Mouse (Mus musculus) megakaryocyte, adult 5-6 weeks (primary cell): Measurements from ENCODE around the gene Txn1. TPM values are rescaled to one million over a fixed set of nuclear protein-coding genes. Genes with fewer than 3 reads are reported as not detected.

Experiments
- ATAC-seq: 2 replicates; pipeline ENCODE4 v1.8.0; 2016; ENCODE audit warnings: mild to moderate bottlenecking, inconsistent platforms; ENCODE audit not compliant: poor library complexity, severe bottlenecking
- total RNA-seq, 2 experiments: library from RNA; stranded (forward) in 1 of 2; stranded (reverse) in 1 of 2; fragments of 153-499, 151-499 nt in 1 of 2; fragments of 221-1000, 200-1000 nt in 1 of 2; gene quantifications; 2 replicates each; pipeline versions ENCODE4 v1.2.3 to v1.2.4; 2015 to 2017

Gene Txn1
- total RNA-seq, 2 experiments from 2014 or later, result 195 to 434 TPM

DNA sequence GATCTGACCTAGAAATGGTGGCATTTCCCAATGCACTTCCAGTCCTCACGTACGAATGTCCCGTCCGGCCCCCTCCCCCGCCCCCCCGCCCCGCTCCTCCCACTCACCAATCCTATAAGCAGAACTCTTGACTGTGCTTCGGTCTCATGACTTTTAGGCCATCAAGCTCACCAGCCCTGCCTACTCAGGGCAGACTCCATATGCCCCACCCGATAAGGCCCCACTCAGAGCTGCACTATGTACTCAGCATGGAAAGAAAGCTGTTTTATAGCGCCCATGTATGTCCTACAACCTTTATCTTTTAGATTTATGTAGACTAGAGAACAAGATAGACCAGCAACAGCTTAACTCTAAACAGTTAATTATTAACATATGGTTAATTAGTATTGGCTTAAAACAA is 9.2 kb downstream of the Txn1 start:
- no peak for ATAC-seq

DNA sequence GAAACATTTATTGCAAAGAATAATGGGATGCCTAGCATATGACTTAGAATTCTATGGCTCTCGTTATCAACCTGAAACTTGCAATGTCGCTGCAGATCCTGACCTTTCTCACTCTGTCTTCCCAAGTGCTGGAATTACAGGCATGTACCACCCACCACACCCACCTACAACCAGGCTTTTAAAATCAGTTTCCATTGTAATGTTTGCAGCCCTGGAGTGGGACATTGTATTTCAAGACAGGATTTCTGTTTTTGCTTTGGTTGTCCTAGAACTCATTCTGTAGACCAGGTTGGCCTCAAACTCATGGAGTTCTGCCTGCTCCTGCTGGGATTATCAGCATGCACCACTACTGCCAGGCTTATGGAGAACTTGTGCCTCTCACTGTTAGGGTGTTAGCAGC is 13.3 kb downstream of the Txn1 start:
- no peak for ATAC-seq

DNA sequence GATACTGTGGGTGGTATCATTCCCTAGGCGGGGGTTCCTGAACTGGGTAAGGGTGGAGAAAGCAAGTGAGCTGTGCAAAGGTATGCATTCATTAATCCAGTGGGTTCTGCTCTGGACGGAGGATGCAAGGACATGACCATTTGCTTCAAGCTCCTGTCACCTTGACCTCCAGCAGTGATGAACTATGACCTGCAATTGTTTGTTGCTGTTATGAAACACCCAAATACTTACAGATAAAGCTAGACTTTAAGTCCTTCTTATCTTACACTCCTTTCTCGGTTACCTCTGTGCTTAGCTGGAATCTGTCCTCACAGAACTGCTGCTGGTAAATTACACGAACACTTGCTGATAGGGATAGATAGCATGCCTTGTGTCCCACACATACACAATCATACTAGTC is 15.6 kb downstream of the Txn1 start:
- ATAC-seq, result no peak

DNA sequence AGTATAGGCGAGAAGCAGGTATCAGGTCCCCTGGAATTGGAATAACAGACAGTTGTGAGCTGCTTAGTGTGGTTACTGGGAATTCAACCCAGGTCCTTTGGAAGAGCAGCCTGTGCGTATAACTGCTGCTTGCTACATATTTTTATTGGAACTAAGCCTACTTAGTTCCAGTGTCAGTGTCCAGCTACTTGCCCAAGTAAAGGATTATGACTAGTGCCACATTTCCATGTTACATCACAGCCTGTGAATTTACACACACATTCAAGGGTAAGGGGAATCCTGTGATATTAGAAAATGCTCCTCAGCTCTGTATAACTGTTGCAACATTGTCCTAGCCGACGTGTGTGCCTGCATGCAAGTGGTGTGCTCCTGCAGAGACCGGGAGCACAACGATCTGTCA is 18.9 kb downstream of the Txn1 start:
- no peak for ATAC-seq

DNA sequence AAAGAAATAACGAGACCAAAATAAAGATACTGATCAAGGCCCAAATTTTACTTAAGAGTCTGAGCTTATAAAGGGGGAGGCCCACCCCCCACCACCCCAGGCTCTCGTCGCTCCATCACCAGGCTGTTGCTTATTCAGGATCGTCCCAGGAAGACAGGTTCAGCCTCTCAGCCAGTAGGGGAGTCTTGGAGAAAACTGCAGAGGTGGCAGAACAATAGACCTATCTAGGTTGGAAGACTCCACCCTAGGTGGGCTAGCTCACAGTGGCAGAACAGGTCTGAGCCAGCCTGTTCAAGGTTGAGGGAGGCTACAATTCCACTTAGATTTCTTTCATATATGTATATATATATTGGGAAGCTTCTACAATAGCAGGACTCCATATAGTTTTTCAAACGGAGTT is 22.0 kb downstream of the Txn1 start:
- ATAC-seq, result no peak

DNA sequence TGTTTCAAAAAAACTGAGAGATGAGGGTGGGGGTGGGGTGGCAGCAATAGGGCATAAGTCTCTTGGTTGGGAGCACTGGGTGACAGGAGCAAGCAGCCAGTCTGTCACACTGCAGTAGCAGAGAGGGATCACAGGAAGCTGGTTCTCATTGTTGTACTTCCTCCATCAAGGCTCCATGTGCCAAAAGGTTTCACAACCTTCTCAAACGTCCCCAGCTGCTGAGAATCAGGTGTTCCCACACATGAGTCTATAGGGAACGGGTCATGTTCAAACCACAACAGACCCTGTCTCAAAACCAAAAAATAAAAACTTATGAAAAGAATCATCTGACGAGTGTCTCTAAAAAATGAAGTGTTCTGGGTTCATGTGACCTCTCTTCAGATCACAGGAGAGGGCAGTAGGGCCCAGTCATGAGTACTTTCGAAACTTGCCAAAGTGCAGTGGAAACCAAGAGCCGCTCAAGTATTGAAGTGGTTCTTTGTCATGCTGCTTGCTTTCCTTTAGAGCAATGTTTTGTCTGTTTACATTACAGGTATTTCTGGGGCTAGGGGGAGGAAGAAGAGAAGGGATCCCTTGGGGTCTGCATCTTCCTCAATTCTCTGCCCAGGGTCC is 25.5 kb downstream of the Txn1 start:
- ATAC-seq, result peak; percentile 79

DNA sequence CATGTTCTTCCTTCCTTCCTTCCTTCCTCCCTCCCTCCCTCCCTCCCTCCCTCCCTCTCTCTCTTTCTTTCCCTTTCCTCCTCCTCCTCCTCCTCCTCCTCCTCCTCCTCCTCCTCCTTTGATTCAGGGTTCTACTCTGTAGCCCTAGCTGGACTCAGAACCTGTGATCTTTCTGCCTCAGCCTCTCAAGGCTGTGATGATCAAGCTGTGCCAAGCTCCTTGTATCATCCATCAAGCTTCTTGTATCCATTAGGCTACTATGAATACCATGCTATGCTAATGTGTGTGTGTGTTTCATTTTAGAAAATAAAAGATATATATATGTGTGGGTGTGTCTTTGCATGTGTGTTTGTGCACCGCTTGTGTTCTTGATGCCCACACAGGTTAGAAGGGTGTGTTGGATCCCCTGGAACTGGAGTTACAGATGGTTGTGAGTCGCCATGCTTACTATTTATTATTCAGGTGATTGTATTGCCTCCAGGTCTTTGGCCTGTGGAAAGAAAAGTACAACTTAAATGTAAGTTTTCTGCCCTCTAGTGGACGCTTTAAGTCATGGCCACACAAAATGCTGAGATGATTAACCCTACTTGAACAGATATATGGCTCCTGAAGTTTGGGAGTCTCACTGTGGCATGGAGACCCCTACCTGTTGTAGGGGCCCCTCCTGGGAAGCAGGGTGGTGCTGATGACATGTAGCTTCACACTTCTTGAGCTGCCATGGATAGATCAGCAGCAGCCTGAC is 28.6 kb downstream of the Txn1 start:
- ATAC-seq, result peak; percentile 61; the same call in 1 of the 2 replicates

DNA sequence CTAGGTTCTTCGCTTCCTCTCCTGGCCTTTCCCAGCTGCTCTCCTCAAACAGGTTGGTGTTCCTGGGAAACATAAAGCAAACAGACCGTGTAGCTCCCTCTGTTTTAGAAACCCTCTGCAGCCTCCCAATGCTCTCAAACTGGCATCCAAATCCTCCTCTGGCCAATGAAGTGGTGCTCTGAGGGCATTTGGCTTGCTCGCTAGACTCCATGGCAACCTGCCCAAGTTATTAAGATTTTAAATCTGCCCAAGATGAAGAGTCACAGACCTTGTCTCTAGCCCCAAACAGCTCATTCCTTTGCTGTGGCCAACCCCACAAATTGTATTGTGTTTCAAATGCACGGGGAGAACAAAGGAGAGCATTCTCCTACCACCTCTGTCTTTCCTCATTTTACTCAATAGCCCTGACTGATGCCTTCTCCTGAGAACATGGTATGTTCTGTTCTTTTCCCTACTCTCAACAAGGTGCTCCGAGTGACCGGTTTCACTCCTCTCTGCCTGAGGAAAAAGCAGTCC is 31.6 kb downstream of the Txn1 start:
- ATAC-seq, result no peak

DNA sequence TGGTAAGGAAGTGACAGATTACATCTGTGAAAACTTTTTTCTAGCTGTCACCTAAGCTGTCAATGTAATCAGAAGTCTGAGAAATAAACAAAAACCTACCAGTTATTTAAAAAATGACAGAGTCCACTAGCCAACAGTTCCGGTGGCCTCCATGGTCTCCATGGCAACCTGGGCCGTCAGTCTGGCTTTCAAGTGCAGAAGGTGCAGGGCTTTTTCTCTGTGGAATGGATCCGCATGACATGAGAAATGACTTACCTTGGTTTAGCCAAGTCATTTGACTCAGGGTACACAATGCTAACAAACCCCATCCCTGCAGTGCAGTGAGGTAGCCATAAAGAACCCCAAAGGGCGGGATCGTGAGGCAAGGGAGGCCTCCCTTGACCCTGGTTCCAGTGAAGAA is 34.0 kb downstream of the Txn1 start:
- ATAC-seq, result no peak

DNA sequence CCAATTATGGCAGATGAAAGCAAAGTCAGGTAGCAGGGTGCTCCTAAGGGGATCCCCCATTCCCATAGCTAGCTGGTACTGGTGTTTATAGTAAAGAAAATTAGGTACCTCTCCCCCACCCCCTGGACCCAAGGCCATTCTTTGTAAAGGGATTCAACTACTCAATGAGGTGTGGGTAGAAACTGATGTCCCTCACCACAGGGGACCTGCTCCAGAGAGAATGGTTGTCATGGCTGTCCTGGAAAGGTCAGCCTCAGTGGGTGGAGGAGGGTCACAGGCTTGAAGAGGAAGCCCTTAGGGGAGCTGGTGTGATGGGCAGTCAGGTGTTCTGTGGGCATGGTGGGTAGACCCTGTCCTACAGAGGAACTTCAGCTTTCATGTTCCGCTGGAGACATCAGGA is 35.7 kb downstream of the Txn1 start:
- no peak for ATAC-seq

DNA sequence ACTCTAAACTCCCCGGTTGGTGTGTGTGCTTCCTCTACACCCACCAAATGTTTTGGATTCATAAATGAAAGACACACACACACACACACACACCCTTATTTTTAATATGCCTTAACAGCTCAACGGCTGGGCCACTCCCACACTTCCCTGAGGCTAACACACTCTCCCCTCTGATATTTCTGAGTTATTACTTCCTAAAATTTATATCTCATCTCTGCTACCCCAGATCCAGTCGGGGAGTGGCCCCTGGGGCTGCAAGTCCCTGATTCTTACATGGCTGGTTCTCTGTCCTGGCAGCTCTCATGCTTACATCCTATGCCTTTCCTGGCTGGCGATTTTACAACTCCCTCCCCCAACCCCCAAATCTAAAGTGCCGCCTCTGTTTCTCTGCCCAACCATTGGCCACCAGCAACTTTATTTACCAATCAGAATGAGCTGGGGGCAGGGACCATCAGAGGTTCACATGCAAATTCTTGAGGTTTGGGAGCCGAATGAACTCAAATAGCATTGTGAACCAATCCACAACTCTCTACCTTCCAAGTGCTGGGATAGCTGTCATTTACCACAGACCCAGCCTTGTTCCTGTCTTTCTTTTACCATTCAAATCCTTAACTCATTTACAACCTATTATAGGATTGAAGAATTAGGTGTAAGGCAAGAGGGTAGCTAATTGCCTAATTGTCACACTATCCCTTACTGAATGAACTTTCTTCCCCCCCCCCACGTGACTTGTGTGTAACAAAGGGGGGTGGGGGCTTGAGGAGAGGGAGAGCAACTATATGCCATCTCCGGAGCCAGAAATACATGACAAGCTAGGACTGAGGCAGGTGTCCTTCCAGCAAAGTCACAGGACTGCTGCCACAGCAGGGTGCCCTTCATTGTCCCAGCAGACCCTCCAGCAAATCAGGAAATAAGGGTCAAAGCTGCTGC is 36.5 kb downstream of the Txn1 start:
- ATAC-seq, result 0 out of 2 replicates have a peak, but pooled peaks have one; percentile 46

DNA sequence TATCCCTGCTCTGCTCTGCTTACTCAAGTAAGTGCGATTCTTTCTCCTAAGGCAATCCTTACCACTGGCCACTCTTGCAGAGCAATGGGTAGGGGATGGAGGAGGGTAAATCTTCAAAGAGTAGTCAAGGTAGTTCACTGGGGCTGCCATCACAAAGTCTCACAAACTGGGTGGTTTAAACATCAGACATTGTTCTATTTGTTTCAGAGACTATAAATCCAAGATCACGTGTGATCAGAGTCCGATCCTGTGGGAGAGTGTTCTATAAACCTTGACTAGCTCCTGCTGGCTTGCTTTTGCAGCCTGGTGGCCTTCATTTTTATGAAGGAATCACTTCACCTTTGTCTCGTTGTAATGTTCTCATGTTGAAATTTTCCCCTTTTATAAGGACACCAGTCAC is 39.5 kb downstream of the Txn1 start:
- no peak for ATAC-seq

DNA sequence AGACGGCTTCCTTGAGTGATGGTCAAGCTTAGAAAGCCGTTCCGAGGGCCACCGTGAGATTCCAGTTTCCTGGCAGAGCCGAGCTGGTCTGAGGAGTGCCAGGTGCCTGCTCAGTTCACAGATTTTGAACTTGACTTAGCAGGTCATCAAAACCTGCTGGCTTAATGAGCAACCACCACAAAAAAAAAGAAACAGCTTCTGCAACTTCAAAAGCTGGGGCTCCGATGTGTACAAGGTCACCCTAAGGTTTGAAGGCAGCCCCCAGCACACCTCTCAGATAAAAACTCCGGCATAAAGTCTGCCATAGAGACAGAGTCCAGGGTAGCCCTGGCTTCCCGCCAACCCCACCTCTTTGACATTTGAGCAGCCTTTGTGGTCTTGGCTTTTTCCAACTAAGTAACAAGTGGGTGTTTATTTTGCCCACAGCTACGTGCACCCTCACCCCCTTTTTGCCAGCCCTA is 40.0 kb downstream of the Txn1 start, which contains the start of gene D630039A03Rik:
Gene D630039A03Rik (minus strand): TSS at position 97 of the 461 bp plus-strand sequence.
- no peak for ATAC-seq

DNA sequence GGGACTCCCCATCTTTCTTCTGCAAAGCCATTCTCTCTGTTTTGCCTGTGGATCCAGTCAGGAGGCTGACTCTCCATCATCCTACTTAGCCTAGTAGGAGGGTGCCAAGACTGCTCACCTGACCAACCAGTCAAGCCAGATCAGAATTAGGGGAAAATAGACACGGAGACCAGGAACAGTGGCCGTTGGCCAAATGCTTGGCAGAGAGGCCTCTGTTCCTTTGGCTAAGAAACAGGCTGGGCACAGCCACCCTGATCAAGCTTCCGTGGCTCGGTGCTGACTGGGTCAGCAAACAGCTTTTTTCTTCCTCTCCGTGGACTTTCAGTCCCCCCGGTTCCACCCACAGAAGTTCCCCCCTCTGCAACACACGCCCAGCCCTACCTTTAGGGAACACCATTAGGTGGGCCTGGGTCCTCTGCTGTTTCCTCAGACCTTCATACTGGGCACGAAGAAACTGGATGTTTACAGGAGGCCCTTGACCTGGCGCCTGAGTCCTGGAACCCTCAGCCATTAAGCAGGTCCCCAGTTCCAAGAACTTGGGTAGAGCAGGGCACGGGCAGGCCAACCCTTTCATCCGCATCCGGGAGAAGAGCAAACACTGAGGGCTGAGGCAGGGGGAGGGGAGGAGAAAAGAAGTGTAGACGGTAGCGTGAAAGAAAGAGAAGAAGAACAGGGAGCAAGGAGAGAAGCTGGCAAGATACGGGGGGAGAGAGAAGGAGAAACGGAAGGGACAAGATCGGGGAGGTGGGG is 40.8 kb downstream of the Txn1 start:
- ATAC-seq, result no peak

DNA sequence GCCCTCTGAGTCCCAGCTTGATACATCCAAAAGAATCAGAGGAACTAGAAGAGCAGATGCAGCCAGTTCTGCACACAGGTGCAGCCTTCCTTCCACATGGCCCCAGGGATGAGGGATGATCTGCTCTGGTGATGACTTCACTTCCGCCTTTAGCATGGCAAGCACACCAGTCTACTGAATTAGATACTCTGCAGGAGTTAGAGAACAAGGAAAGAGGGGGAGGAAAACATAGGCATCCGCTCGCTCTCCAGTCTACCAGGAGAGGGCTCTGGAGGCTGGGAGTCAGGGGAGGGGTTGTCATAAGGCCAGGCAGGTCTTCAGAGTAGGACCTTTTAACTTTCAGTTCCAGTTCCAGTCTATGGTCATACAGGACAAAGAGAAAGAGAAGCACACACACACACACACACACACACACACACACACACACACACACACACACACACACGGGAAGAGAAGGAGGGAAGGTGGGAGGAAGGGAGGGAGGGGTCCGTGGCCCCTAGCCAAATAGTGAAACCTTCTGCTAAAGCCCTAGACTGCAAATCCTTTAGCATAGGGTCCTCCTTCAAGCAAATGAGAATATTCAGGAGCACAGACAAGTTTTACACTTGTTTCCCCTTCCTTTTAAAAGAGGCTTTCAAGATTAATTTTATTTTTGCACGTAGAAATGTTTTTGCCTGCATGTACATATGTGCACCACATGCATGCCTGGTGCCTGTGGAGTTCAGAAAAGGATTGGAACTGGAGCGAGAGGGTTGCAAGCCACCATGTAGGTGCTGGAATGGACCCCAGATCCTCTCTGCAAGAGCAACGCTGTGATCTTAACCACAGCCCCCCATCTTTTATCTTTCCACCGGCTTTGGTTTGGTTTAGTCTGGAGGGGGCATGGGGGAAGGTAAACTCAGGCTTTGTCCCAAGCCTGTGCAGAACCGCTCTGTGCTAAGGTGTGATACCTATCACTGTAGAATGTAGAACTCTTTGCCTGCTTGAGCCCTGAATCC is 41.7 kb downstream of the Txn1 start:
- ATAC-seq, result no peak

DNA sequence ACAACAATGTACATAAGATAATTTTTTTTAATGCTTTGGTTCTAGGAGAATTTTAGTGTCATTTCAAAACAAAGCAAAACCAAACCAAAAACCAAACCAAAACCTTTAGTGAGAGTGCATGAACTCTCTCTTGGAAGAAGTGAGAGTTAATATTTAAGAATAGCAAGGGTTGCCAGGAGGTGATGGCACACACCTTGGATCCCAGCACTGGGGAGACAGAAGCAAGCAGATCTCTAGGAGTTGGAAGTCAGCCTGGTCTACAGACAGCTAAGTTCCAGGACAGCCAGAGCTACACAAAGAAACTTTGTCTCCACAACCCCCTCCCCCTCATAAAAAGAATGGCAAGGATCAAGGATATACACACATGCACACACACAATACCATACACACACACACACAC is 43.2 kb downstream of the Txn1 start:
- ATAC-seq, result no peak

DNA sequence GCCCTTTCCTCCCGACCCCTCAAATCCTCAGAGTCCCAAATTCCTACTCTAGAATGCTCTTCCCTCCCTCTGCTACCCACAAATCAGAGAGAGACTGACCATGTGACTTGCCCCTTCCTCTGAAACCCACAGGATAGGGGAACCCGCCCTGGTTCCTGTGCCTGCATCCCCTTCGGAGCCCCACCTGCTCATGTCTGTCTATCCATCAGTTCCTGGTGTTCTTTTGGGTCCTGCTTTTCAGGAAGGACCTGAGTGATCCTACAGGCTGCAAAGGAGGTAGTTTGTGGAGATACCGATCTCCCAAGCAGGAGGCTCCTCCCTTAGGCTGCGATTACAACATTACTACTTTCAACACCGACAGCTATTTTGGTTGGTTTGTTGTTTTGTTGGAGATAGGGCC is 47.4 kb downstream of the Txn1 start:
- ATAC-seq, result peak; percentile 51; the same call in 1 of the 2 replicates

DNA sequence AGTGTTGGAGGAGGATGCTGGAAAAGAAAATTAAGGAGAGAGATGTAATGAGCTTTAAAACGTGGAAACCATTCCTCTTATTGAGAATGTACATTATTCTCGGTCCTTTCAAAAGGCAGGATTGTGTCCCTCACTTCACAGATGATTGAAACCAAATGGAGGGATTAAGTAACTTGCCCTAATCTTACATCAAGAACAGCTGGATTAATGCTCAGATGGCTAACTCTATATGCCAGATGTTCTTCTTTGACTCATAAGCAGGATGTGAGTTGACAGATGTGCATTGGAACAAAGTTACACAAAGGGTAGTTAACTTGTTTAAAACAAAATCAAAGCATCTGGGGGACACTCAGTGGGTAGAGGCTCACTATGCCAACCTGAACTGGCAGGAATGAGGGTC is 49.5 kb downstream of the Txn1 start:
- no peak for ATAC-seq

DNA sequence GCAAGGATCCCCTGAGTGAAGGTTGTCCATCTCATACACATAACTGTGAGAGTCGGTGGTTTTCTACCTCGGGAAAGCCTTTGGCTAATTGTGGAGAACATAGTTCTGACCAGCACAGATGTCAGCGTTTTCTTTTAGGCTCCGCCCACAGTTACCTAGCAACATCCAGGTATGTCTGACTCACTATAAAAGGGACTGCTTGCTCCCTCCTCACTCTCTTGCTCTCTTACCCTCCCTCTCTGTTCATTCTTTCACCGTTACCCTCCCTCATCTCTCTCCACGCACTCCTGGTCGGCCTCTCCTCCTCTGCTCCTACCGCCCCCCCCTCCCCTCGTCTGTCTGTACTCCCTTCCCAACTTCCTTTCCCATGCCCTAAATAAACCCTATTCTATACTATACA is 51.6 kb downstream of the Txn1 start:
- ATAC-seq, result no peak
